Mouse (Mus musculus): Measurements from ENCODE around the gene Dyrk1b. TPM values are rescaled to one million over a fixed set of nuclear protein-coding genes. Genes with fewer than 3 reads are reported as not detected.
"Not testable (repeated sequence)": the region's sequence is repeated elsewhere in the genome, so short reads cannot be mapped to it uniquely, and the experiment has no call there.

Dyrk1b gene
- total RNA-seq, 2 experiments from 2014 or later: 3.1 to 8.7 TPM

DNA sequence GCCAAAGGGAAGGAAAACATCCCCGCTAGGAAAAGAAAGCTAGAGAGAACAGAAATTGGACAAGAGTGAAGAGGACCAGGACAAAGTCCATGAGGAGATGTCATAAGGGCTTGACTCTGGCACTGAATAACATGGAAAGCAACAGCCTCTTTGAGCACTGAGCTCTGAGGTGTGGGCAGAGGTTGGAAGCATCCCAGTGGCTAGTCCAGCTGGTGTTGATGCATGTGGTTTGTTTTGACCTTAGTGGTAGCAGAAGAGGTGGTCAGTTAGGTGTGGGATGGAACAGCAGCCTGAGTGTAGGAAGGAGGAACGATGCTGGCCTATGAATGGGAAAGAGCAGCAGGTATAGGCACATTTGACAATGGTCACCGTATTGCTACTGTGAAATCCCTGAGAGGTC lies 12.2 kb downstream of the Dyrk1b start:
- no peak for ATAC-seq (replicated peaks; ENCODE audit: low FRiP score, low TSS enrichment, poor library complexity, severe bottlenecking)

- no peak for ATAC-seq (replicated peaks; ENCODE audit: low FRiP score, low TSS enrichment, poor library complexity, severe bottlenecking)
These were observed 12.6 kb downstream of the Dyrk1b start for GRCm38 (mm10) chr7:28191903-28192302.

DNA sequence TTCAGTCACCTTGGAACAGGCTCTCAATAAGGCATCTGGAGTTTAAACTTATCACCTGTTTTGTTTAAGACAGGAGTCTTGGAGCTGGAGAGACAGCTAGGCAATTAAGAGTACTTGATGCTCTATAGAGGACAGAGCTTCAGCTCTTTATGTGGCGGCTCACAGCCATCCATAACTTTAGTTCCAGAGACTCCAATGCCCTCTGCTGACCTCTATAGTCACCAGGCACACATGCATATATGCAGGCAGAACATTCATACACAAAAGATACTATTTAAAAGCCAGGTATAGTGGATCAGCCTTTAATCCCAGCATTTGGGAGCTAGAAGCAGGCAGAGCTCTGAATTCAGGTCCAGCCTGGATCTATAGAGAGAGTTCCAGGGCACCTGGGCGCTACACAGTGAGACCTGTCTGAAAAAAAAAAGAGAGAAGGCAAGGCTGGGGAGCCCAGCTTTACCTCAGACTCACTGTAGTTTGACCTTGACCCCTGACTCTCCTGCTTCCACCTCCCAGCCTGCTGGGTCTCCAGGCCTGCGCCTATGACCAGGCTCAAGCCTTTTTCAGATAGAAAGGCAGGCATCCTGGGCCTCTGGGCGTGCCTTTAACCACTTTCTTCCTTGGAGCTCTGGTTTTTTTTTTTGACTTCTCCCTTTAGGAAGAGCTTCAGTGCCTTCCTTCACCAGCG lies 16.3 kb downstream of the Dyrk1b start:
- ATAC-seq (replicated peaks; ENCODE audit: low FRiP score, low TSS enrichment, poor library complexity, severe bottlenecking): no peak

DNA sequence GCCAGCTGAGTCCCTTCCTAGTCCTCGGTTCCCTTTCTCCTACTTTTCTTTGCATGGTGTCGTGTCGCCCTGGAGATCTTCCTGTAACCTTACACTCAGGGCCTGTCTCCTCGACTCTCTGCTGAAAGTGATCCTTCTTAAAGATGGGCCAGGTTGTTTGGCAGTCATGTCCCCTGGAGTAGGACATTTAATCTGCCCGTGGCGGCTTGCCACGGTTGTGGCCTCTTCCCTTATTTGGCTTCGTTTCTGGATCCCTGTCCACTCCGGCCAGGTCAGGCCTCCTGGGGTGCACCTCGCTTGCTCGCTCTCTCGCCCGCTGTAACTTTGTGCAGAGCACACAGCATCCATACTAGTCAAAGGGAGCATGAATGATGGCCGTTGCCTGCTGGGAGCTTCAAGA lies 17.3 kb downstream of the Dyrk1b start:
- no peak for ATAC-seq (replicated peaks; ENCODE audit: low FRiP score, low TSS enrichment, poor library complexity, severe bottlenecking)

DNA sequence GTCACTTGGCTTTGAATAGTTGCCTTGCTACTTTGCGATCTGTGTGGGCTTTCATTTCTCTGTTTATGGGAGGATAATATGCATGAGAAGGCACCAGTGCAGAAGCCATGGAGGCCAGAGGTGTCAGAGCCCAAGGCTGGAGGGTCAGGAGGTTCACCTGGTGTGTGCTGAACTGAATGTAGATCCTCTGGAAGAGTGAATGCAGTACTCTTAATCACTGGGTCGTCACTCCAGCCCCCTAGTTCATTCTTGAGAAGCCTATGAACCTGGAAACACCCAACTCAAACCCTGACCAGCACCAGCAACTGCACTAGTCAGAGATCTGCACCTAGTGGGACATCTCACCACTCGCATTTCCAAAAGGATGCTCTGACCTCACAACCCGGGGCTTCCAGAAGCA lies 19.8 kb downstream of the Dyrk1b start:
- no peak for ATAC-seq (replicated peaks; ENCODE audit: low FRiP score, low TSS enrichment, poor library complexity, severe bottlenecking)

DNA sequence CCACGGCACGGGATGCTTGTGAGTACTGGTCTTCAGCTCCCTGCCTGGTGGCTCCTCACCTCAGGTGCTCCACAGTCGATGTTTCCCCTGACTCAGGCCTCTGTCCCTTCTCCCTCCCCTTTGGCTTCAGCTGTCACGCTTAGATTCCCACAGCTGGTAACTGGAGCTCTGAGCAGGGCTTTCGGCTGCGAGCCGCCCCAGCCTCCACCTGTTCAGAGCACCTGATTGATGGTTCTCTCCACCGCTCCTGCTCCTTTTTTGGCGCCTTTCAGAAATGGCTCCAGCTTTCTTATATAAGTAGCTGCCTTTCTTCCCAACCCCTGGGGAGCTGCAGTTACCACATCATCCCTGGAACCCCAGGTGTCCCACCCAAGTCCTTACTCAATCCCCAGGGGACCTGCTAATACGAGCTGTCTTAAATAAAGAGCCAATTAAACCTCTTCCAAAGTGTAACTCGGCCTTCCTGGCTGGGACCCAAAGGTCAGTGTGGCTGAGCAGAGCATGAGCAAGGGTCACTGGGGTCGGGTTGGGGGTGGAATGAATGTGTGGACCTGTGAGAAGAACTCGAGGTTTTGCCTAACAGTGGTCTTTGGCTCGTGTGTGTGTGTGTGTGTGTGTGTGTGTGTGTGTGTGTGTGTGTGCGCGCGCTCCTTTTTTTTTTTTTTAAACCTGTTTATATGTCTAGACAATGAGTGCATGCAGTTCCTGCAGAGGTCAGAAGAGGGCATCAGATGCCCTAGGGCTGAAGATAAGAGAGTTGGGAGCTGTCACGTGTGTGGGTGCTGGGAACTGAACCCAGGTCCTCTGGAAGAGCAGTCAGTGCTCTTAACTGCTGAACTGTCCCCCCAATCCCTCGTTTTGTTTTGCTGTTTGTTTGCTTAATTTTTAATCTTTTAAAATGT lies 24.2 kb downstream of the Dyrk1b start:
- no peak for ATAC-seq (replicated peaks; ENCODE audit: low FRiP score, low TSS enrichment, poor library complexity, severe bottlenecking)

- no peak for ATAC-seq (replicated peaks; ENCODE audit: low FRiP score, low TSS enrichment, poor library complexity, severe bottlenecking)
These were observed 26.9 kb downstream of the Dyrk1b start for GRCm38 (mm10) chr7:28206044-28206600.

DNA sequence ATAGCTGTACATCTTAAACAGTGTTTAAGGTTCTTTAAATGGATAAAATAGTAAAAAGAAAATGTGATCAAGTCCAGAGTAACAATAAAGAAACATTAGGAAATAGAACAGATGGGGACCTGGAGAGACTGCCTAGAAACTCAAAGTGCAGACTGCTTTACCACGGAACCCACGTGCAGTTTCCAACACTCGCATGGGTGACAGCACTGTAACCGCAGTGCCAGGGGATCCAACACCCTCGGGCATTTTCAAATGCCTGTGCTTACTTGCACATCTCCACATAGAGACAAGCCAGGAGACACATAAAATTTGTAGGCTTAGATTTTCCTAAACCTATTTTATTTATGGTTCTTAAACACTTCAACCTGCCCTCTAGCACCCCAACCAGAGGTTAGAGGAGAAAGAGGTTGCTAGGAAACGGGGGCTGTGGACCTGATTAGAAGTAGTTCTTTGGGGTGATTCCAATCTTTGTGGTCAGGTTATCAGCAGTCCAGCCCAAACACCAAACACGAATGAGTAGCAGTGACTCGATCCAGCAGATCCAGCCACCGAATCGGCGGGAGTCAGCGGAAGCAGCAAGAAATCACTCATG lies 29.2 kb downstream of the Dyrk1b start:
- no peak for ATAC-seq (replicated peaks; ENCODE audit: low FRiP score, low TSS enrichment, poor library complexity, severe bottlenecking)

DNA sequence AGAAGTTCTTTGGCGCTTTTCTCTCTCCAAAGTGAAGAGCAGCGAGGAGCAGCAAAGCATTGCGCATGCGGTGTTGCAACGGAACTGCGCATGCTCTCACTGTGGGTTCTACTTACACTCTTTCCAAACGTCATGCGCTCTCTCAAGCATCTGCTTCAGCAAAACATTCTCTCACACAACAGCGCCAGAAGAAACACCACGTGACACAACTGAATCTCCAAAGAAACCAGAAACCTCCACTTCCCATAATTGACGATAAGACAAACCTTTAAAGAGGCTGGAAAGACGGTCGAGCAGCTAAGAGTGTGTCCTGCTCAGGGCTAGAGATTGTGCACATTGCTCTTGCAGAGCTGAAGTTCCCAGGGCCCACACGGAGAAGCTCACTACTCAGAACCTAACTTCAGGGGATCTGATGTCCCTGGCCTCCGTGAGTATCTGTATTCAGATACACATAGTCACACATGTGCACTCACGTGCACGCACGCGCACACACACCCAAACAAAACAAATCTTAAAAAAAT lies 29.8 kb downstream of the Dyrk1b start:
- 0 out of 2 replicates have a peak, but pooled peaks have one; percentile 34 for ATAC-seq (replicated peaks; ENCODE audit: low FRiP score, low TSS enrichment, poor library complexity, severe bottlenecking)

- no peak for ATAC-seq (replicated peaks; ENCODE audit: low FRiP score, low TSS enrichment, poor library complexity, severe bottlenecking)
These were observed 31.5 kb downstream of the Dyrk1b start for GRCm38 (mm10) chr7:28210731-28211130.

- peak; percentile 75 for ATAC-seq (replicated peaks; ENCODE audit: low FRiP score, low TSS enrichment, poor library complexity, severe bottlenecking)
These were observed 34.9 kb downstream of the Dyrk1b start for GRCm38 (mm10) chr7:28214142-28214541.

GRCm38 (mm10) chr7:28215950-28216349 lies 36.7 kb downstream of the Dyrk1b start:
- ATAC-seq (replicated peaks; ENCODE audit: low FRiP score, low TSS enrichment, poor library complexity, severe bottlenecking): not testable (repeated sequence)

- not testable (repeated sequence) for ATAC-seq (replicated peaks; ENCODE audit: low FRiP score, low TSS enrichment, poor library complexity, severe bottlenecking)
These were observed 38.5 kb downstream of the Dyrk1b start for GRCm38 (mm10) chr7:28217811-28218210.

DNA sequence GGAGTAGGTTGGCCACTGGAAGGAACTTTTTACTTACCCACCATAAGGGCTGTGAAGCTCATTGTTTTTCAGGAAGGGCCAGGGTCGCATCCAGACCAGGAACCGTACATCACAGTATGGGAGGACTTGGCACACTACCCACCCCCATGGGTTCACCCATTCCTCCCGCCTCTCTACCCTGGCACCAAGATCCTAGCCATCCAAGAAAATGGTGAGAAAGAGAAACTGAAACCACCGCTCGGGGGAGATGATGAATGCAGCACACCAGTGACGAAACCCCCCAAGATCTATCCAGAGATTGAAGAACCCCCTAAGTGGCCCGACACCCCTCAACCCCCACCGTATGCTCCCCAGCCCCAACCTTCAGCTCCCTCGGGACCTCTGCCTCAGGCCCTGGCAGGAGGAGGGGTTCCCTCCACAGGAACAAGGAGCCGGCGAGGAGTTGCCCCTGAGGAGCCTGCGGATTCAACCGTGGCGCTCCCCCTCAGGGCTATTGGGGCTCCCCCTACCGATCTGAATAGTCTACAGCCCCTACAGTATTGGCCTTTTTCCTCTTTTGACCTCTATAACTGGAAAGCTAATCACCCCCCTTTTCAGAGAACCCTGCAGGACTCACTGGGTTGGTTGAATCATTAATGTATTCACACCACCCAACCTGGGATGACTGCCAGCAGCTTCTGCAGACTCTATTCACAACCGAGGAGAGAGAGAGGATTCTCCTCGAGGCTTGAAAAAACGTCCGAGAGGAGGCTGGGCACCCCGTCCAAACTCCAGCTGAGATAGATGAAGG lies 39.9 kb downstream of the Dyrk1b start:
- not testable (repeated sequence) for ATAC-seq (replicated peaks; ENCODE audit: low FRiP score, low TSS enrichment, poor library complexity, severe bottlenecking)

- not testable (repeated sequence) for ATAC-seq (replicated peaks; ENCODE audit: low FRiP score, low TSS enrichment, poor library complexity, severe bottlenecking)
These were observed 47.6 kb downstream of the Dyrk1b start for GRCm38 (mm10) chr7:28226836-28227235.

DNA sequence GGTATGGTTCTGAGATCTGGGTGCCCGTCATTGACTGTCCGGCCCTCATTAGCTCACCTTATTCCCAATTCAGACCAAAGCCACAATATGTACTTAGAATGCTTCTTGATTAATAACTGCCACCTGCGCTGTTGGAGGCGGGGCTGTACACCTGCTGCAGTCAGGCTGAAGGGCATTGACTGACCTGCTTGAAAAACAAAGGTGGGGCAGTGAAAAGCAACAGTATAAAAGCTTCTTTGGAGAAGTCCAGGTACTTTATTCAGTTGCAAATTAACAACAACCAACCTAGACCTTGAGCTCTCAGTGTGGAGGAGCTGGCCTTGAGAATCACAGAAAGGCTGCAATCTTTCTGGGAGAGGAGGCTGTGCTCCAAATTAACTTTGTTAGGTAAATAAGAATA lies 48.2 kb downstream of the Dyrk1b start:
- ATAC-seq (replicated peaks; ENCODE audit: low FRiP score, low TSS enrichment, poor library complexity, severe bottlenecking): not testable (repeated sequence)
